Mouse (Mus musculus): ENCODE measurements around the gene Itfg2.
A peak's percentile ranks its signal among the peaks of the same experiment; 100 is the strongest.
"Not testable (repeated sequence)": the region's sequence is repeated elsewhere in the genome, so short reads cannot be mapped to it uniquely, and the experiment has no call there.

The Itfg2 gene

DNA sequence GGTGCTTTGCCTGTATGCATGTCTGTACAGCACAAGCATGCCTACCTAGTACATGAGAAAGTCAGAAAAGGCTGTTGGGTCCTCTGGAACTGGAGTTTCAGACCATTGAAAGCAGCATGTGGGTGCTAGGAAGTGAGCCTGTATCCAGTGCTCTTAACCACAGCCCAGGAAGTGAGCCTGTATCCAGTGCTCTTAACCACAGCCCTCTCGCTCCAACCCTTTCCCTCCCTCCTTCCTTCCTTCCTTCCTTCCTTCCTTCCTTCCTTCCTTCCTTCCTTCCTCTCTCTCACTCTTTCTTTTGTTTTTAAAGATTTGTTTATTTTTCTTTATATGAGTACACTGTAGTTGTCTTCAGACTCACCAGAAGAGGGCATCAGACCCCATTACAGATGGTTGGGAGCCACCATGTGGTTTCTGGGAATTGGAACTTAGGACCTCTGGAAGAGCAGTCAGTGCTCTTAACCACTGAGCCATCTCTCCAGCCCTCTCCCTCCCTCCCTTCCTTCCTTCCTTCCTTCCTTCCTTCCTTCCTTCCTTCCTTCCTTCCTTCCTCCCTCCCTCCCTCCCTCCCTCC is 44.0 kb downstream of the Itfg2 start:
- not testable (repeated sequence) for DNase-seq

DNA sequence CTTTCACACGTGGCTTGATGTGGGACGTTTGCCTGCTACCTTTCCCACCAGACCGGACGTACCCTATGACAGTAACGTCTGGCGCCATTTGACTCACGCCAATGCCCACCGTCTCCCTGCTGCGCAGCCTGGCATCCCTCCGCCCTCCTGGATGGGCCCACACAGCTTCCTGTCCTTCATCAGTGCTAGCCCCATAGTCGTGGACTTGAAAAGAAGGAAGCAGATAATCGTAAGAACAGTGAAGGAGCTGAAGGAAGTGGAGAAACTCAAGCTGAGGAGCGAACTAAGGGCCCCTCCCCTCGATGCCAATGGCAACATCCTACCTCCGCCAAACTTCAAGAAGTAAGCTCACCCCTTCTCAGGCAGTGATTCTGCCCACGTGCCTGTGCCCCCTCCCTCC is 45.1 kb downstream of the Itfg2 start:
- DNase-seq: no peak

- DNase-seq: no peak
Observed at GRCm38 (mm10) chr6:128376371-128377085, 48.2 kb downstream of the Itfg2 start.

- no peak for DNase-seq
Observed at GRCm38 (mm10) chr6:128375192-128375591, 49.5 kb downstream of the Itfg2 start, which contains the start of the genes Tex52 and Gm44596. TSS of gene Tex52 (plus strand) at chr6:128375456. TSS of gene Gm44596 (plus strand) at chr6:128375503.

DNA sequence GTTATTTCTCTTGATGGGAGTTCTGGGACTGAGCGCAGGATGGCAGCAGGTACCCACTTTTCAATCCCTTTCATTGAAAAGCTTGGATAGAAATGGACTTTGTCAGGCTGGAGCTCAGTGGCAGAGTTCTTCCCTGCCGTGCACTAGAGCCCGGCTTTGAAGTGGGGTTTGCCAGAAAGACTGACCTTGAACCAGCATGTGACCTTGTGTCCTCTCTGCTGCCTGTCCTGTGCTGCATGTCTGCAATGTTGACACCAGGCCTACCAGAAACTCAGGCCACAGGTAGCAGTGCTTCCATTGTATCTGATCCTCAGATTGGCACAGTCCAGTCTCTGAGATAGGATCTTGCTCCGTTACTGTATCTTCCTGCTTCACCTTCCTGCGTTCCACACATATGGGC is 54.7 kb downstream of the Itfg2 start:
- no peak for DNase-seq

GRCm38 (mm10) chr6:128366466-128366865 is 58.3 kb downstream of the Itfg2 start:
- no peak for DNase-seq

- DNase-seq: no peak
Observed at GRCm38 (mm10) chr6:128364721-128365120, 60.0 kb downstream of the Itfg2 start.

- DNase-seq: no peak
Observed at GRCm38 (mm10) chr6:128363007-128363825, 61.5 kb downstream of the Itfg2 start.

DNA sequence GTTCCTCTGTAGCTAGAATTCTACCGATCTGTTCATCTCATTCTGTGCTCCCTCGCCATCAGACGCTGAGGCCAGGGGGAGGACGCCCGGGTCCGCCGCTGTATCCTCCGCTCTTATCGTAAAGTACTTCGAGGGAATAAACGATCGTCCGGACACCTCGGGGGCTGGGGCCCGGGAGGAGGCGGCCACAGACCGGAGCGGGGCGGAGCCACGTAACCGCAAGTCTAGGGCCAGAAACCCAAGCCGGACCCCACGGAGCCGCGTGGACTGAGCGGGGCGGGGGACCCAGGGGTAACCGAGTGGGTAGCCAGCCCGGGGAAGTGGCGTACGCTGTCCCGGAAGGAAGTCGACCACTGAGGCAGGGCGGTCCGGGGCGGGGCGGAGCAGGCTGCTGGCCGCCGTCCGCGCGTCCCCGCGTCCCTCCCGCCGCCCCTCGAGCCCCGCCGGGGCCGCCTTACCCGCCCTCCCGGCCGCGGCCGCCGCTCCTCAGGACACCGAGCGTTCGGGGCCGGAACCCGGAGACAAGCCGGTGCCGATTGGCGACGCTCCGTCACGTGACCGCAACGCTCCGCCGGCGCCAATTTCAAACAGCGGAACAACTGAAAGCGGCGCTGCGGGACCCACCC is 62.2 kb downstream of the Itfg2 start, which contains the start of the genes Rhno1 and Foxm1:
TSS of gene Rhno1 (minus strand) at position 531 of the 626 bp plus-strand sequence.
TSS of gene Foxm1 (plus strand) at position 587 of the 626 bp plus-strand sequence.
- peak; percentile 80 for DNase-seq

- no peak for DNase-seq
Observed at GRCm38 (mm10) chr6:128361901-128362300, 62.8 kb downstream of the Itfg2 start.

All from cerebellum, adult 8-10 months (tissue).